Mouse (Mus musculus): ENCODE data around the gene Sel1l3. TPM values are rescaled to one million over a fixed set of nuclear protein-coding genes. Genes with fewer than 3 reads are reported as not detected.

Gene Sel1l3
- polyA plus RNA-seq, 1 experiment, result 0.02 TPM

DNA sequence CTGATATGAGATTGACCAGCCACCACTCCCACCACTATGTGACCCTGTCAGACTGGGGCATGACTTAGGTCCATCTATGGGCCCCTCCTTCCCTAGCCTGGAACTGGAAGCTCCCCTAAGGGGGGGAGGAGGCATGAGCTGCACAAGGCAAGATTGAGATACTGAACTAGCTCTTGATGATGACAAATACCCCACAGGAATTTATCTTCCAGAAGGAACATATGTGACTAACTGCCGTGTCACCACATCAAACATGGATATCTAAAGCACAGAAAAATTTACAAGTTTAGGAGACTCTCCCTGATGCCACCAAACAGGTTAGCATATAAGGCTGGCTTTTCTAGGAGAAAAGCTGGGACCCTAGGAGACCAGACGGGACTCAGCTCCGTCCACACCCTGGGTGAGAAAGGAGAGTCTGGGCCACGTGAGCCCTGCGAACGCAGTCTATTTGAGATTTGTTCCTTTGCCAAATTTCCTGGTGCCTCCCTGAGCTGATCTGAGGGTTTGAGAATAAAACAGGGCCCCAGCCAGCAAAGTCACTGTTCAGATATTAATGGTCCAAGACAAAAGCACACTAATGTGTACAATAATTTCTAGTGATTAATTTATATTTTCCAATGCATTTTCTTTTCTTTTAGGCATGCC lies 42.0 kb downstream of the Sel1l3 start:
- H3K4me3 ChIP-seq, result no peak overlapping the region
- no peak overlapping the region for H3K4me2 ChIP-seq (ENCODE audit: low read depth)
- TF ChIP-seq E2F4 (IDR thresholded peaks at IDR 0.05; ENCODE audit: insufficient read depth) (no peak), CEBPB (IDR thresholded peaks at IDR 0.05; ENCODE audit: insufficient read depth, poor library complexity, severe bottlenecking) (no peak), POLR2A (IDR thresholded peaks at IDR 0.05; ENCODE audit: insufficient read length, low read depth) (no peak), MYOD1 (IDR thresholded peaks at IDR 0.05; ENCODE audit: control insufficient read depth in 1 of 3, insufficient read length in 2 of 3, low read depth in 2 of 3) (no peak), TCF3 (IDR thresholded peaks at IDR 0.05; ENCODE audit: insufficient read length, low read depth) (no peak), USF1 (IDR thresholded peaks at IDR 0.05; ENCODE audit: low read depth) (no peak)

DNA sequence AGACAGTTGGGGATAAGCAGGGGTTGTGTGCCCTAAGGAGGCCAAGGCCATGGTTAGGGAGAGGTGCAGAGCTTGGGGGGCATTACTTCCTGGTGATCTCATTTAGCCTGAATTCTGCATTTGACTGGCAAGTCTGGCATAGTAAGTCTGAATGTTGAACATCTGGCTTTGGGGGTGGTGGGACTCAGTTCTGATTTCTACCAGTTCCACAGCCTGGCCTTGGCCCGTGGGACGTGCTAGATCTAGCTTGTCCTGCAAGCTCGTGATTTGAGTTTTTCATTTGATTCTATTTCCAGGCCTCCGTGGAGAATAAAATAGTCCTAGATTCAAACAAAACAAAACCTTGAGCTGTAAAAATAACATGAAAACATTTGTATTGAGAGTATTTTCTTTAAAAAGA lies 46.2 kb downstream of the Sel1l3 start:
- Histone ChIP-seq H3K27me3 (ENCODE audit: control insufficient read depth, insufficient read depth, insufficient read length) (peaks cover 56% of the 10 kb centered on the region), H3K79me2 (ENCODE audit: control insufficient read depth, insufficient read depth) (no peaks in the 10 kb centered on the region), H3K36me3 (ENCODE audit: control insufficient read depth, insufficient read depth) (no peaks in the 10 kb centered on the region), H3ac (ENCODE audit: control insufficient read depth, insufficient read length) (no peak overlapping the region), H3K4me3 (no peak overlapping the region), H3K4me2 (ENCODE audit: low read depth) (no peak overlapping the region)
- TF ChIP-seq MYOG (IDR thresholded peaks at IDR 0.05; ENCODE audit: control insufficient read depth in 1 of 3, insufficient read depth in 1 of 3, insufficient read length in 2 of 3, low read depth in 2 of 3) (no peak), MAX (IDR thresholded peaks at IDR 0.05; ENCODE audit: low read depth) (no peak), TCF12 (IDR thresholded peaks at IDR 0.05; ENCODE audit: insufficient read depth, poor library complexity, severe bottlenecking) (no peak)

More for the DNA sequence above, 42.0 kb downstream of the Sel1l3 start:
- Histone ChIP-seq H3K36me3 (ENCODE audit: control insufficient read depth, insufficient read depth) (no peaks in the 10 kb centered on the region), H3K27me3 (ENCODE audit: control insufficient read depth, insufficient read depth, insufficient read length) (peaks cover 54% of the 10 kb centered on the region), H3ac (ENCODE audit: control insufficient read depth, insufficient read length) (no peak overlapping the region), H3K79me2 (ENCODE audit: control insufficient read depth, insufficient read depth) (no peaks in the 10 kb centered on the region)

DNA sequence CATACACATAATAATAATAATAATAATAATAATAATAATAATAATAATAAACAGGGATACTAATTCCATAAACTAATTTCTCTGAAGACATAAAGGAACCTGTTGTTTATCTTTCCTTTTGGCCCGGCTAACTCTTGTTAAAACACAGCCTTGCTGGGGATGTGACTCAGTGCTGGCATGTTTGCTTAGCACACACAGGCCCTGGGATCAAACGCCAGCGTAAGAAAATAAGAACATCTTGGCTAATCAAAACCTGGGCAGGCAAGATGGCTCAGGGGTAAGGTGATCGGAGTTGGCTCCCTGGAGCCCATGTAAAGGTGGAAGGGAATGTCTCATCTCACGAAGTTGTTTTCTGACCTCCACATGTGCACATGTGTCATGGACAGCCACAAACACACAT lies 48.1 kb downstream of the Sel1l3 start:
- no peak for TF ChIP-seq REST (IDR thresholded peaks at IDR 0.05; ENCODE audit: insufficient read depth, insufficient read length)
- no peak for TF ChIP-seq E2F4 (IDR thresholded peaks at IDR 0.05; ENCODE audit: insufficient read depth)
- TF ChIP-seq TCF12 (IDR thresholded peaks at IDR 0.05; ENCODE audit: insufficient read depth, poor library complexity, severe bottlenecking), result no peak
- no peak for TF ChIP-seq MAX (IDR thresholded peaks at IDR 0.05; ENCODE audit: low read depth)
- TF ChIP-seq CEBPB (IDR thresholded peaks at IDR 0.05; ENCODE audit: insufficient read depth, poor library complexity, severe bottlenecking), result no peak
- TF ChIP-seq SRF (IDR thresholded peaks at IDR 0.05; ENCODE audit: control insufficient read depth, insufficient read length, low read depth), result no peak
- TF ChIP-seq MYOD1 (IDR thresholded peaks at IDR 0.05; ENCODE audit: control insufficient read depth in 1 of 3, insufficient read length in 2 of 3, low read depth in 2 of 3), result no peak
- TF ChIP-seq POLR2A (IDR thresholded peaks at IDR 0.05; ENCODE audit: insufficient read length, low read depth), result no peak
- TF ChIP-seq POLR2AphosphoS2 (IDR thresholded peaks at IDR 0.05; ENCODE audit: insufficient read length, low read depth), result no peak
- no peak for TF ChIP-seq MYOG (IDR thresholded peaks at IDR 0.05; ENCODE audit: control insufficient read depth in 1 of 3, insufficient read depth in 1 of 3, insufficient read length in 2 of 3, low read depth in 2 of 3)
- no peak for TF ChIP-seq TCF3 (IDR thresholded peaks at IDR 0.05; ENCODE audit: insufficient read length, low read depth)
- TF ChIP-seq USF1 (IDR thresholded peaks at IDR 0.05; ENCODE audit: low read depth), result no peak
- Histone ChIP-seq H3K36me3 (ENCODE audit: control insufficient read depth, insufficient read depth) (no peaks in the 10 kb centered on the region), H3ac (ENCODE audit: control insufficient read depth, insufficient read length) (no peak overlapping the region), H3K4me2 (ENCODE audit: low read depth) (no peak overlapping the region), H3K27me3 (ENCODE audit: control insufficient read depth, insufficient read depth, insufficient read length) (peaks cover 48% of the 10 kb centered on the region), H3K79me2 (ENCODE audit: control insufficient read depth, insufficient read depth) (no peaks in the 10 kb centered on the region), H3K4me3 (no peak overlapping the region)

DNA sequence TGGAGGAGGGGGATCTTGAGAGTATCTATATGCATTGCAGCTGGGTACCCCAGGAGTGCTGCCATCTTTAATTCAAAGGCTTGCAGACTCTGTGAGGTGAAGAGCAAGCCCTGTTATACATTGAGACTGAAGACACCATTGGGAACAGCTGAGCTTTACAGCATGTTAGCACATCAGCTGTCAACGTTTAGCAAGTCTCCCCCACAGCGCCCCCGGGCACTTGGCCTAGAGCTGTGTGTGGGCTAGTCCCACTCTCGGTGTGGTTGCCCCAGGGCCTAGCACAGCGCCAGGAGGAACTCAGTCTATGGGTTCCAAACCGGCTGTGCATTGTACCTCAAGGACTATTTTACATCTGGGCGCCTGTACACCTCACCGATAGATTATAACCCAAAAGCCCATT lies 51.3 kb downstream of the Sel1l3 start:
- Histone ChIP-seq H3K4me3 (no peak overlapping the region), H3K79me2 (ENCODE audit: control insufficient read depth, insufficient read depth) (no peaks in the 10 kb centered on the region), H3ac (ENCODE audit: control insufficient read depth, insufficient read length) (no peak overlapping the region), H3K36me3 (ENCODE audit: control insufficient read depth, insufficient read depth) (no peaks in the 10 kb centered on the region), H3K4me2 (ENCODE audit: low read depth) (no peak overlapping the region), H3K27me3 (ENCODE audit: control insufficient read depth, insufficient read depth, insufficient read length) (peaks cover 30% of the 10 kb centered on the region)
- TF ChIP-seq POLR2AphosphoS2 (IDR thresholded peaks at IDR 0.05; ENCODE audit: insufficient read length, low read depth) (no peak), REST (IDR thresholded peaks at IDR 0.05; ENCODE audit: insufficient read depth, insufficient read length) (no peak), MYOG (IDR thresholded peaks at IDR 0.05; ENCODE audit: control insufficient read depth in 1 of 3, insufficient read depth in 1 of 3, insufficient read length in 2 of 3, low read depth in 2 of 3) (no peak), CEBPB (IDR thresholded peaks at IDR 0.05; ENCODE audit: insufficient read depth, poor library complexity, severe bottlenecking) (no peak), SRF (IDR thresholded peaks at IDR 0.05; ENCODE audit: control insufficient read depth, insufficient read length, low read depth) (no peak), MAX (IDR thresholded peaks at IDR 0.05; ENCODE audit: low read depth) (no peak), POLR2A (IDR thresholded peaks at IDR 0.05; ENCODE audit: insufficient read length, low read depth) (no peak), TCF12 (IDR thresholded peaks at IDR 0.05; ENCODE audit: insufficient read depth, poor library complexity, severe bottlenecking) (no peak), TCF3 (IDR thresholded peaks at IDR 0.05; ENCODE audit: insufficient read length, low read depth) (no peak), E2F4 (IDR thresholded peaks at IDR 0.05; ENCODE audit: insufficient read depth) (no peak), USF1 (IDR thresholded peaks at IDR 0.05; ENCODE audit: low read depth) (no peak)

DNA sequence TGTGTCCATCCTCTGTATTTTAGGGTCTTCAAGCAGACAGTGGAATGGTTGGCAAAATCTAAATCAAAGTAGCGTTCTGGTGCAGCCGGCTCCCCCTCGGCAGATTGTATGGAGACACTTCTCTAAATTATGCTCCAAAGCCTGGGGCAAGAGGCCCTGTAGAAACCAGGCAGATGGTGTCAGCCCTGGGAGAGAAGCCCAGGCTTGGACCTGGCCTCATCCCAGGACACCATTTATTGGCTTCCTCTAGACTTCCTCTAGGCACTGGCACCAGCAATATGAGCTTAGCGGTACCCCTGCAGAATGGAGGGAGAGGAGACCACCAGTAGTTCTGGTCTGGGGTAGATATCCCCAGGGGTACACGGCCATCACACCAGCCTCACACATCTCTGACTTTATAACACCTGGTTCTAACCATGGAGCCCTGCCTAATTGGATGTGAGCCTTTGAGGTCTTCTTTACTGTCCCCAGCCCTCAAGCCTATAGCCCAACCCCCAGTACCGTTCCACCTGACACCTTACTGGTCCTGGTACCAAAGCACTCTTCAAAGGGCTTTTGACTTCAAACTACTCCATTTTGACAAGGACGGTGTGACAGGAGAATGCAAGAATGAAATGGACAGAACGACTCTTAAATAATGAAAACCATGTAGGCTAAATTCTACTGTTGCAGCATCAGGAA lies 52.1 kb downstream of the Sel1l3 start:
- no peaks in the 10 kb centered on the region for H3K36me3 ChIP-seq (ENCODE audit: control insufficient read depth, insufficient read depth)
- no peak overlapping the region for H3K4me3 ChIP-seq
- TF ChIP-seq MAX (IDR thresholded peaks at IDR 0.05; ENCODE audit: low read depth), result no peak
- no peak for TF ChIP-seq SRF (IDR thresholded peaks at IDR 0.05; ENCODE audit: control insufficient read depth, insufficient read length, low read depth)
- no peak for TF ChIP-seq USF1 (IDR thresholded peaks at IDR 0.05; ENCODE audit: low read depth)
- TF ChIP-seq MYOG (IDR thresholded peaks at IDR 0.05; ENCODE audit: control insufficient read depth in 1 of 3, insufficient read depth in 1 of 3, insufficient read length in 2 of 3, low read depth in 2 of 3), result no peak
- no peak for TF ChIP-seq POLR2AphosphoS2 (IDR thresholded peaks at IDR 0.05; ENCODE audit: insufficient read length, low read depth)
- TF ChIP-seq TCF3 (IDR thresholded peaks at IDR 0.05; ENCODE audit: insufficient read length, low read depth), result no peak
- no peak for TF ChIP-seq CEBPB (IDR thresholded peaks at IDR 0.05; ENCODE audit: insufficient read depth, poor library complexity, severe bottlenecking)
- TF ChIP-seq TCF12 (IDR thresholded peaks at IDR 0.05; ENCODE audit: insufficient read depth, poor library complexity, severe bottlenecking), result no peak
- no peak for TF ChIP-seq REST (IDR thresholded peaks at IDR 0.05; ENCODE audit: insufficient read depth, insufficient read length)
- no peak for TF ChIP-seq E2F4 (IDR thresholded peaks at IDR 0.05; ENCODE audit: insufficient read depth)
- TF ChIP-seq MYOD1 (IDR thresholded peaks at IDR 0.05; ENCODE audit: control insufficient read depth in 1 of 3, insufficient read length in 2 of 3, low read depth in 2 of 3), result no peak
- TF ChIP-seq POLR2A (IDR thresholded peaks at IDR 0.05; ENCODE audit: insufficient read length, low read depth), result no peak
- no peak overlapping the region for H3ac ChIP-seq (ENCODE audit: control insufficient read depth, insufficient read length)
- H3K79me2 ChIP-seq (ENCODE audit: control insufficient read depth, insufficient read depth), result no peaks in the 10 kb centered on the region
- no peak overlapping the region for H3K4me2 ChIP-seq (ENCODE audit: low read depth)
- H3K27me3 ChIP-seq (ENCODE audit: control insufficient read depth, insufficient read depth, insufficient read length), result peaks cover 29% of the 10 kb centered on the region

Measured in myocyte (in vitro differentiated cells).